Mouse (Mus musculus) layer of hippocampus, adult 9-11 months (tissue): ENCODE measurements around the gene Mcrs1.

ENCODE experiments used
- DNase-seq: peaks from one replicate; pipeline ENCODE4 v3.0.0; 2022

The Mcrs1 gene

GRCm38 (mm10) chr15:99198761-99199160 is 53.0 kb downstream of the Mcrs1 start:
- no peak for DNase-seq

- DNase-seq: no peak
Measured at GRCm38 (mm10) chr15:99195043-99195442, 56.7 kb downstream of the Mcrs1 start.

- DNase-seq: no peak
Measured at GRCm38 (mm10) chr15:99194358-99194757, 57.4 kb downstream of the Mcrs1 start.
